Mouse (Mus musculus) skeletal muscle tissue, postnatal 0 days (tissue): Measurements from ENCODE around the gene Bmx. TPM values are rescaled to one million over a fixed set of nuclear protein-coding genes. Genes with fewer than 3 reads are reported as not detected.

Source experiments
- polyA plus RNA-seq: library from polyadenylated mRNA; unstranded; fragments of >200 nt; fragmentation: Nextera tagmentation; extraction: Ambion mirVana; gene quantifications from 2 replicates; pipeline ENCODE4 v1.2.1, GENCODE M21; 2015

Gene Bmx
- 0.51 and 0.55 TPM in 2 replicates for polyA plus RNA-seq

DNA sequence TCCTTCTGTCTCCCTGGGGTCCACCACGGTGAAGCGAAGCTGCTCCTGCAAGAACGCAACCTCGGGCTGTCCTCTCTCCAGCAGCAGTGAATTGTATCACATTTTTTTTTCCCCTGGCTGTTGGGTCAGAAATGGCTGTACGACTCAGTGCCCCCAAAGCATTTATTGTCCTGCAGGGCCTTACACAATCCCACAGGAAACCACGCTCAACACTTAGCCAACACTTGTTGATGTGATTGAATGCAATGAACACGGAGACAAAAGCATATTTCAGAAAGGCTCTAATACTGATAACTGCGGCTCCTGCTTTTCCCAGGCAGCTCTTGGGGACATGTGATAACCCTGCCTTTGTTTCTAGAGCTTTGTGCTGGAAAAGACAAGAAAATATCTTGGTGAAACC, at the start of gene Bmx:
Gene Bmx (minus strand): TSS at position 137 of the 400 bp plus-strand sequence.

DNA sequence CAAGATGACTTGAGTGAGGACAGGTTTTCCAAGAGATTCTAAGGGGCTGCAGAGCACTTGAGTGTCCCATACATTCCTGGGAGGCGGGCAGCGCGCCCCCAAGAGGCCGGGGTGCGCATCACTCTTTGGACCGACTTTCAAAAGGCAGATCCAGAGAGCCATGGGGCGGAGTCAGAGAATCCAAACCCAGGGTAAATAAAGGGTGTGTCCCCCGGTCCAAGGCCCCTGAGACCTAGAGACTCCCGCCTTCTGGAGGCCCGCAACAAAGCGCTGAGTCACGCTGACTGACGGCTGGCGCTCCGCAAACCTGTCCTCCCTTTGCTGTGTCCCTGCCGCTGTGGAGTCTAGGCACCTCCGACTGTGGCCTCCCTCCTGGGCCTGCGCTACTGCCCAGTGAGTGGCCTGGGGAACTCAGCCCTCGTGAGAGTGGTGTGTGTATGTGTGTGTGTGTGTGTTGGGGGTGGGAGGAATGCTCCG, 11.3 kb upstream of the Bmx start, which contains the start of gene Pir:
Gene Pir (plus strand): TSS at position 87 of the 477 bp plus-strand sequence.

Other genes with a start within 250 kb of the Bmx start
- gene Car5b, start 230.2 kb downstream of the Bmx start, polyA plus RNA-seq = 0.95 and 9.7 TPM in 2 replicates
- 8.2 and 8.3 TPM in 2 replicates for gene Siah1b, start 181.7 kb downstream of the Bmx start, polyA plus RNA-seq
- gene Cltrn, start 169.4 kb downstream of the Bmx start, polyA plus RNA-seq = not detected in 2 replicates
- 0.15 and 0.63 TPM in 2 replicates for gene Ace2, start 118.9 kb downstream of the Bmx start, polyA plus RNA-seq
- 6.5 and 7.2 TPM in 2 replicates for gene Pir, start 11.2 kb upstream of the Bmx start, polyA plus RNA-seq
- gene Vegfd, start 115.2 kb upstream of the Bmx start, polyA plus RNA-seq = 5.1 and 6.6 TPM in 2 replicates
- gene Piga, start 161.6 kb upstream of the Bmx start, polyA plus RNA-seq = 2.1 and 2.4 TPM in 2 replicates
- gene Asb11, start 178.8 kb upstream of the Bmx start, polyA plus RNA-seq = 22.3 and 30.1 TPM in 2 replicates
- gene Asb9, start 248.1 kb upstream of the Bmx start, polyA plus RNA-seq = not detected in 2 replicates